Mouse (Mus musculus) liver, postnatal 0 days (tissue): ENCODE data around the gene Ankrd60.

Experiments
- CTCF ChIP-seq: sonication (generic); IDR thresholded peaks from 2 replicates; pipeline ENCODE4 v1.5.1; 2016; ENCODE audit warnings: antibody characterized with exemption, low read depth
- EP300 ChIP-seq: IDR thresholded peaks from 2 replicates; pipeline ENCODE4 v1.6.1; 2016; ENCODE audit warnings: antibody characterized with exemption, low read depth, mild to moderate bottlenecking

GRCm38 (mm10) chr2:173608020-173608958 lies 30.1 kb upstream of the Ankrd60 start:
- TF ChIP-seq CTCF (no peak), EP300 (no peak)
